Mouse (Mus musculus): ENCODE measurements around the gene 2310011J03Rik.

DNA sequence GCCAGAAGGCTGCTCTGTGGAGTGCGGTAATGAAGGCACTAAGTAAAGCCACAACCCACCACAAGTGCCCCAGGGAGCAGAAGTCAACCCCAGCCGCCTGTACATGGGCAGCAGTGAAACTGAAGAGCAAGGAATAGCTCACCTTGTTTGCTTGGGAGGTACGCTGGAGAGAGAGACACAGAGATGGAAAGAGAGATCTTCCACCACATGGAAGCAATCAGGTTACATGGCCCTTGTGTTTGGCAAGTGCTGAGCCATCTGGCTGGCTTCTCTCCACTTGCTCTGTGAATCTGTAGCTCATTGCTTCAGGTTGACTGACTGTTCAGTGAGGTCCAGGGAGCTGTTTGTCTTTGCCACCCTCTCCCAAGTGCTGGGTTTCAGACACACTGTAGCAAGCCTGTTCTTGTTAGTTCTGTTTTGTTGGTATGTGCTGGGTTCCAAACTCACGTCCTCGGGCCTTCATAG is 12.2 kb upstream of the 2310011J03Rik start:
- TF ChIP-seq RCOR1 (conservative IDR thresholded peaks at IDR 0.05; ENCODE audit: low read depth, low read length) = no peak
- no peak for TF ChIP-seq MAX (IDR thresholded peaks at IDR 0.05; ENCODE audit: low read length)
- no peak for TF ChIP-seq BHLHE40 (IDR thresholded peaks at IDR 0.05; ENCODE audit: low read depth, low read length)
- no peak for TF ChIP-seq MYC (IDR thresholded peaks at IDR 0.05; ENCODE audit: low read depth, low read length)

Data from CH12.LX (cell line).